9 mouse cellular contexts compared by ENCODE assay signal in genomic region chr6:115814104-115814503, GRCm38 (mm10). TPM values are rescaled to one million over a fixed set of nuclear protein-coding genes. Genes with fewer than 3 reads are reported as not detected.
DNase-seq lines count a peak whose midpoint lies in the region; ATAC-seq and TF ChIP-seq lines count a peak whose summit lies in the region.
"Had no signal": no experiment of that assay in that cellular context is flagged by ENCODE, and none has a peak within 500 bp of the region (broad histone marks: within the 10 kb centered on the region; RNA-seq: fewer than 3 reads in every experiment).

No protein-coding gene starts in this region.

- no peak overlapping the region for H3K4me3 ChIP-seq in forebrain, embryonic 13.5 days
- H3K4me3 ChIP-seq in hindbrain, postnatal 0 days (ENCODE audit: low read length), result no peak overlapping the region
- no peak overlapping the region for H3K4me3 ChIP-seq in thymus, adult 2 months (ENCODE audit: control insufficient read depth, insufficient read depth, low read length)
- H3K4me3 ChIP-seq: embryonic facial prominence, embryonic 12.5 days had no signal

- H3K27me3 ChIP-seq in forebrain, embryonic 13.5 days, result no peaks in the 10 kb centered on the region
- H3K27me3 ChIP-seq in hindbrain, postnatal 0 days (ENCODE audit: insufficient read depth, low read length), result no peaks in the 10 kb centered on the region
- H3K27me3 ChIP-seq in thymus, adult 2 months (ENCODE audit: control insufficient read depth, insufficient read depth, low read length), result no peaks in the 10 kb centered on the region
- H3K27me3 ChIP-seq: embryonic facial prominence, embryonic 12.5 days had no signal

- intact Hi-C loops in left cerebral cortex, postnatal 4 days (cut with DNase I), result no loop called here

- peak; percentile 36 to 68 for DNase-seq in layer of hippocampus, adult 18-20 months (ENCODE audit: low spot score in 2 of 2)
- no peak for DNase-seq in layer of hippocampus, adult 8-10 months (ENCODE audit: low spot score in 2 of 2)
- DNase-seq in adrenal gland, adult (ENCODE audit: inconsistent age in 2 of 2, low spot score in 1 of 2), result peak; percentile 80 to 89
- DNase-seq in hindbrain, postnatal 0 days (ENCODE audit: low spot score), result peak; percentile 74
- peak; percentile 62 for DNase-seq in left cerebral cortex, postnatal 4 days
- peak; percentile 39 to 43 for DNase-seq in monocyte, adult 2 months (ENCODE audit: low read depth in 1 of 2, low spot score in 2 of 2)
- peak; percentile 52 for DNase-seq in thymus, adult 2 months

- 0 out of 2 replicates have a peak, but pooled peaks have one; percentile 33 for ATAC-seq in forebrain, embryonic 13.5 days
- ATAC-seq in hindbrain, postnatal 0 days, result peak; percentile 41; the same call in 1 of the 2 replicates

- no peak overlapping the region for H3K27ac ChIP-seq in forebrain, embryonic 13.5 days
- no peak overlapping the region for H3K27ac ChIP-seq in hindbrain, postnatal 0 days
- no peak overlapping the region for H3K27ac ChIP-seq in thymus, adult 2 months (ENCODE audit: control insufficient read depth, insufficient read depth, low read length)
- H3K27ac ChIP-seq: embryonic facial prominence, embryonic 12.5 days had no signal

- no peaks in the 10 kb centered on the region for H3K9me3 ChIP-seq in forebrain, embryonic 13.5 days (replicated peaks)
- no peaks in the 10 kb centered on the region for H3K9me3 ChIP-seq in hindbrain, postnatal 0 days (ENCODE audit: low read length)
- H3K9me3 ChIP-seq: embryonic facial prominence, embryonic 12.5 days had no signal

- TF ChIP-seq POLR2A in thymus, adult 2 months (IDR thresholded peaks at IDR 0.05; ENCODE audit: control insufficient read depth, extremely low read depth, insufficient read depth, low read length, poor library complexity), result no peak

- WGBS in forebrain, embryonic 13.5 days, result 40% methylated on average over 4 of the region's 4 CpGs
- 31% methylated on average over 4 of the region's 4 CpGs for WGBS in hindbrain, postnatal 0 days
- 48% methylated on average over 4 of the region's 4 CpGs for WGBS in thymus, adult 2 months

- TF ChIP-seq CTCF in hindbrain, postnatal 0 days (IDR thresholded peaks at IDR 0.05; ENCODE audit: low read depth), result peak; percentile 74
- TF ChIP-seq CTCF in thymus, adult 2 months (IDR thresholded peaks at IDR 0.05; ENCODE audit: borderline replicate concordance, control insufficient read depth, extremely low read depth, insufficient read depth, low read length, poor library complexity), result no peak

- H3K9ac ChIP-seq in forebrain, embryonic 13.5 days, result no peak overlapping the region
- H3K9ac ChIP-seq in hindbrain, postnatal 0 days (replicated peaks; ENCODE audit: low read length), result no peak overlapping the region
- H3K9ac ChIP-seq: embryonic facial prominence, embryonic 12.5 days had no signal

- H3K36me3 ChIP-seq in forebrain, embryonic 13.5 days (ENCODE audit: poor library complexity, severe bottlenecking), result no peaks in the 10 kb centered on the region
- no peaks in the 10 kb centered on the region for H3K36me3 ChIP-seq in hindbrain, postnatal 0 days (ENCODE audit: insufficient read depth, low read length)
- no peaks in the 10 kb centered on the region for H3K36me3 ChIP-seq in thymus, adult 2 months (ENCODE audit: control insufficient read depth, insufficient read depth, low read length)
- H3K36me3 ChIP-seq: embryonic facial prominence, embryonic 12.5 days had no signal

- H3K4me2 ChIP-seq in forebrain, embryonic 13.5 days, result no peak overlapping the region
- no peak overlapping the region for H3K4me2 ChIP-seq in hindbrain, postnatal 0 days (ENCODE audit: low read depth, low read length)
- H3K4me2 ChIP-seq: embryonic facial prominence, embryonic 12.5 days had no signal

- H3K4me1 ChIP-seq in forebrain, embryonic 13.5 days, result no peaks in the 10 kb centered on the region
- H3K4me1 ChIP-seq in hindbrain, postnatal 0 days (ENCODE audit: insufficient read depth, low read length), result no peaks in the 10 kb centered on the region
- H3K4me1 ChIP-seq in thymus, adult 2 months (replicated peaks; ENCODE audit: control insufficient read depth, insufficient read depth, low read length), result no peaks in the 10 kb centered on the region; the same call in 1 of the 2 replicates
- H3K4me1 ChIP-seq: embryonic facial prominence, embryonic 12.5 days had no signal

RNA-seq across cellular contexts. Expression of gene Rpl32, which starts 5.6 kb away (rescaled TPM):
- total RNA-seq in layer of hippocampus, adult 18-20 months (2021), result 100 to 1,000 TPM; 497 to 528 TPM
- total RNA-seq in layer of hippocampus, adult 8-10 months (2022), result 100 to 1,000 TPM; 486 to 663 (median 564) TPM
- polyA plus RNA-seq in forebrain, embryonic 13.5 days (2015; fragmentation: Nextera tagmentation; extraction: Ambion mirVana), result 1,595 and 1,910 TPM in 2 replicates
- 790 and 802 TPM in 2 replicates for total RNA-seq in hindbrain, postnatal 0 days (2014; rRNA removed)
- polyA plus RNA-seq in hindbrain, postnatal 0 days (2015; fragmentation: Nextera tagmentation; extraction: Ambion mirVana), result 1,119 and 1,169 TPM in 2 replicates
- 100 to 1,000 TPM; 842 to 903 TPM for total RNA-seq in left cerebral cortex, postnatal 4 days (2021)
- 874 and 910 TPM in 2 replicates for polyA plus RNA-seq in thymus, adult 2 months (2012; rRNA removed)

RNA-seq across cellular contexts. Expression of gene Efcab12, which starts 24.1 kb away (rescaled TPM):
- 1 to 10 TPM; 3.2 to 4.0 TPM for total RNA-seq in layer of hippocampus, adult 18-20 months (2021)
- total RNA-seq in layer of hippocampus, adult 8-10 months (2022), result 1 to 10 TPM; 4.3 to 5.7 (median 5.4) TPM
- 1.7 and 1.9 TPM in 2 replicates for polyA plus RNA-seq in forebrain, embryonic 13.5 days (2015; fragmentation: Nextera tagmentation; extraction: Ambion mirVana)
- total RNA-seq in hindbrain, postnatal 0 days (2014; rRNA removed), result 1.8 and 2.4 TPM in 2 replicates
- polyA plus RNA-seq in hindbrain, postnatal 0 days (2015; fragmentation: Nextera tagmentation; extraction: Ambion mirVana), result 1.6 and 2.0 TPM in 2 replicates
- total RNA-seq in left cerebral cortex, postnatal 4 days (2021), result 1 to 10 TPM; 3.0 to 3.6 TPM
- polyA plus RNA-seq in thymus, adult 2 months (2012; rRNA removed), result 0.33 and 0.46 TPM in 2 replicates

RNA-seq across cellular contexts. Expression of gene Mbd4, which starts 39.1 kb away (rescaled TPM):
- total RNA-seq in layer of hippocampus, adult 18-20 months (2021), result 1 to 10 TPM; 5.8 to 7.2 TPM
- 1 to 10 TPM; 5.7 to 7.3 (median 6.6) TPM for total RNA-seq in layer of hippocampus, adult 8-10 months (2022)
- 20.4 and 21.3 TPM in 2 replicates for polyA plus RNA-seq in forebrain, embryonic 13.5 days (2015; fragmentation: Nextera tagmentation; extraction: Ambion mirVana)
- 2.9 and 3.8 TPM in 2 replicates for total RNA-seq in hindbrain, postnatal 0 days (2014; rRNA removed)
- 5.6 and 6.5 TPM in 2 replicates for polyA plus RNA-seq in hindbrain, postnatal 0 days (2015; fragmentation: Nextera tagmentation; extraction: Ambion mirVana)
- 1 to 10 TPM; 6.4 to 7.1 TPM for total RNA-seq in left cerebral cortex, postnatal 4 days (2021)
- polyA plus RNA-seq in thymus, adult 2 months (2012; rRNA removed), result 9.0 and 10.5 TPM in 2 replicates

RNA-seq across cellular contexts. Expression of gene Ift122, which starts 39.2 kb away (rescaled TPM):
- 10 to 100 TPM; 26.4 to 33.5 TPM for total RNA-seq in layer of hippocampus, adult 18-20 months (2021)
- 10 to 100 TPM; 26.3 to 37.8 (median 30.0) TPM for total RNA-seq in layer of hippocampus, adult 8-10 months (2022)
- polyA plus RNA-seq in forebrain, embryonic 13.5 days (2015; fragmentation: Nextera tagmentation; extraction: Ambion mirVana), result 26.1 and 28.4 TPM in 2 replicates
- 29.3 and 29.4 TPM in 2 replicates for total RNA-seq in hindbrain, postnatal 0 days (2014; rRNA removed)
- 19.2 and 19.7 TPM in 2 replicates for polyA plus RNA-seq in hindbrain, postnatal 0 days (2015; fragmentation: Nextera tagmentation; extraction: Ambion mirVana)
- 10 to 100 TPM; 28.9 to 35.8 TPM for total RNA-seq in left cerebral cortex, postnatal 4 days (2021)
- 7.6 and 8.8 TPM in 2 replicates for polyA plus RNA-seq in thymus, adult 2 months (2012; rRNA removed)

RNA-seq across cellular contexts. Expression of gene Cand2, which starts 39.8 kb away (rescaled TPM):
- total RNA-seq in layer of hippocampus, adult 18-20 months (2021), result 1 to 10 TPM; 2.7 to 2.8 TPM
- 1 to 10 TPM; 2.5 to 4.7 (median 3.4) TPM for total RNA-seq in layer of hippocampus, adult 8-10 months (2022)
- polyA plus RNA-seq in forebrain, embryonic 13.5 days (2015; fragmentation: Nextera tagmentation; extraction: Ambion mirVana), result 23.8 and 26.5 TPM in 2 replicates
- 10.5 and 12.5 TPM in 2 replicates for total RNA-seq in hindbrain, postnatal 0 days (2014; rRNA removed)
- polyA plus RNA-seq in hindbrain, postnatal 0 days (2015; fragmentation: Nextera tagmentation; extraction: Ambion mirVana), result 4.5 and 5.5 TPM in 2 replicates
- total RNA-seq in left cerebral cortex, postnatal 4 days (2021), result 1 to 10 TPM; 8.3 to 8.5 TPM
- polyA plus RNA-seq in thymus, adult 2 months (2012; rRNA removed), result 16.8 and 19.5 TPM in 2 replicates

Comparison
In these comparisons a context has a peak if more than half of its experiments do, and no peak if none do; other contexts are left out.
1. DNase-seq: peak in layer of hippocampus, adult 18-20 months (2 of 2), adrenal gland, adult (2 of 2), hindbrain, postnatal 0 days (single experiment), left cerebral cortex, postnatal 4 days (single experiment), monocyte, adult 2 months (2 of 2) and thymus, adult 2 months (single experiment); none in layer of hippocampus, adult 8-10 months (0 of 2).